Mouse (Mus musculus): ENCODE results near the gene Mindy4. TPM values are rescaled to one million over a fixed set of nuclear protein-coding genes. Genes with fewer than 3 reads are reported as not detected.

Mindy4 gene
- 16.2 and 18.2 TPM in 2 replicates for polyA plus RNA-seq (2014; fragmentation: Nextera tagmentation; extraction: Ambion mirVana)

- H3K4me1 ChIP-seq (ENCODE audit: control insufficient read depth, insufficient read depth, low read length): peaks cover 16% of the 10 kb centered on the region
- peak within 1 kb of the TSS; percentile 59 for H3K4me2 ChIP-seq (ENCODE audit: low read depth, low read length)
- DNase-seq (ENCODE audit: low spot score): peak; percentile 98
- H3K36me3 ChIP-seq (ENCODE audit: control insufficient read depth, insufficient read depth, low read length): no peaks in the 10 kb centered on the region
- no peaks in the 10 kb centered on the region for H3K27me3 ChIP-seq (replicated peaks; ENCODE audit: control insufficient read depth, insufficient read depth, low read length)
- ATAC-seq (ENCODE audit: low read depth): peak; percentile 96
- peak within 1 kb of the TSS; percentile 43 for H3K4me3 ChIP-seq (ENCODE audit: low read depth, low read length)
- H3K9ac ChIP-seq (ENCODE audit: low read depth, low read length): peak within 1 kb of the TSS; percentile 54
- no peaks in the 10 kb centered on the region for H3K9me3 ChIP-seq (ENCODE audit: control insufficient read depth, low read length)
- 4% methylated on average over 22 of the region's 33 CpGs for WGBS
- H3K27ac ChIP-seq (replicated peaks; ENCODE audit: low read depth, low read length): peak within 1 kb of the TSS; percentile 73
Measured at GRCm38 (mm10) chr6:55202913-55203910, at the start of gene Mindy4. Gene Mindy4, plus strand, starts transcription at chr6:55203383.

GRCm38 (mm10) chr6:55159256-55159655 is 43.9 kb upstream of the Mindy4 start:
- WGBS: 54% methylated on average over 1 of the region's 1 CpGs
- Histone ChIP-seq H3K9ac (ENCODE audit: low read depth, low read length) (no peak overlapping the region), H3K27me3 (replicated peaks; ENCODE audit: control insufficient read depth, insufficient read depth, low read length) (no peaks in the 10 kb centered on the region), H3K4me2 (ENCODE audit: low read depth, low read length) (no peak overlapping the region), H3K36me3 (ENCODE audit: control insufficient read depth, insufficient read depth, low read length) (no peaks in the 10 kb centered on the region), H3K4me1 (ENCODE audit: control insufficient read depth, insufficient read depth, low read length) (no peaks in the 10 kb centered on the region), H3K27ac (replicated peaks; ENCODE audit: low read depth, low read length) (no peak overlapping the region), H3K9me3 (ENCODE audit: control insufficient read depth, low read length) (no peaks in the 10 kb centered on the region), H3K4me3 (ENCODE audit: low read depth, low read length) (no peak overlapping the region)
- DNase-seq (ENCODE audit: low spot score) (no peak), ATAC-seq (ENCODE audit: low read depth) (no peak)

- Histone ChIP-seq H3K4me2 (ENCODE audit: low read depth, low read length) (no peak overlapping the region), H3K4me3 (ENCODE audit: low read depth, low read length) (no peak overlapping the region), H3K27me3 (replicated peaks; ENCODE audit: control insufficient read depth, insufficient read depth, low read length) (no peaks in the 10 kb centered on the region), H3K4me1 (ENCODE audit: control insufficient read depth, insufficient read depth, low read length) (no peaks in the 10 kb centered on the region), H3K9ac (ENCODE audit: low read depth, low read length) (no peak overlapping the region), H3K36me3 (ENCODE audit: control insufficient read depth, insufficient read depth, low read length) (no peaks in the 10 kb centered on the region), H3K9me3 (ENCODE audit: control insufficient read depth, low read length) (no peaks in the 10 kb centered on the region), H3K27ac (replicated peaks; ENCODE audit: low read depth, low read length) (no peak overlapping the region)
- no peak for DNase-seq (ENCODE audit: low spot score)
- no peak for ATAC-seq (ENCODE audit: low read depth)
- WGBS: 73% methylated on average over 5 of the region's 5 CpGs
Measured at GRCm38 (mm10) chr6:55161311-55161761, 41.8 kb upstream of the Mindy4 start.

GRCm38 (mm10) chr6:55163046-55163584 is 40.1 kb upstream of the Mindy4 start:
- no peak for ATAC-seq (ENCODE audit: low read depth)
- DNase-seq (ENCODE audit: low spot score): no peak
- 79% methylated on average over 8 of the region's 8 CpGs for WGBS

GRCm38 (mm10) chr6:55166777-55167463 is 36.3 kb upstream of the Mindy4 start:
- Histone ChIP-seq H3K27ac (replicated peaks; ENCODE audit: low read depth, low read length) (no peak overlapping the region), H3K4me2 (ENCODE audit: low read depth, low read length) (no peak overlapping the region), H3K9me3 (ENCODE audit: control insufficient read depth, low read length) (no peaks in the 10 kb centered on the region), H3K4me3 (ENCODE audit: low read depth, low read length) (no peak overlapping the region), H3K27me3 (replicated peaks; ENCODE audit: control insufficient read depth, insufficient read depth, low read length) (no peaks in the 10 kb centered on the region), H3K9ac (ENCODE audit: low read depth, low read length) (peak overlapping the region; percentile 20; the same call in 1 of the 2 replicates), H3K36me3 (ENCODE audit: control insufficient read depth, insufficient read depth, low read length) (no peaks in the 10 kb centered on the region), H3K4me1 (ENCODE audit: control insufficient read depth, insufficient read depth, low read length) (no peaks in the 10 kb centered on the region)
- peak; percentile 70 for DNase-seq (ENCODE audit: low spot score)
- 44% methylated on average over 7 of the region's 7 CpGs for WGBS
- no peak for ATAC-seq (ENCODE audit: low read depth)

More at GRCm38 (mm10) chr6:55163046-55163584, 40.1 kb upstream of the Mindy4 start:
- Histone ChIP-seq H3K4me2 (ENCODE audit: low read depth, low read length) (no peak overlapping the region), H3K36me3 (ENCODE audit: control insufficient read depth, insufficient read depth, low read length) (no peaks in the 10 kb centered on the region), H3K4me3 (ENCODE audit: low read depth, low read length) (no peak overlapping the region), H3K27ac (replicated peaks; ENCODE audit: low read depth, low read length) (no peak overlapping the region), H3K27me3 (replicated peaks; ENCODE audit: control insufficient read depth, insufficient read depth, low read length) (no peaks in the 10 kb centered on the region), H3K9ac (ENCODE audit: low read depth, low read length) (no peak overlapping the region), H3K9me3 (ENCODE audit: control insufficient read depth, low read length) (no peaks in the 10 kb centered on the region), H3K4me1 (ENCODE audit: control insufficient read depth, insufficient read depth, low read length) (no peaks in the 10 kb centered on the region)

- ATAC-seq (ENCODE audit: low read depth) (no peak), DNase-seq (ENCODE audit: low spot score) (no peak)
- H3K4me1 ChIP-seq (ENCODE audit: control insufficient read depth, insufficient read depth, low read length): no peaks in the 10 kb centered on the region
- no peaks in the 10 kb centered on the region for H3K9me3 ChIP-seq (ENCODE audit: control insufficient read depth, low read length)
- H3K4me3 ChIP-seq (ENCODE audit: low read depth, low read length): no peak overlapping the region
- WGBS: 61% methylated on average over 5 of the region's 5 CpGs
- H3K4me2 ChIP-seq (ENCODE audit: low read depth, low read length): no peak overlapping the region
- no peak overlapping the region for H3K9ac ChIP-seq (ENCODE audit: low read depth, low read length)
- H3K36me3 ChIP-seq (ENCODE audit: control insufficient read depth, insufficient read depth, low read length): no peaks in the 10 kb centered on the region
- no peak overlapping the region for H3K27ac ChIP-seq (replicated peaks; ENCODE audit: low read depth, low read length)
- no peaks in the 10 kb centered on the region for H3K27me3 ChIP-seq (replicated peaks; ENCODE audit: control insufficient read depth, insufficient read depth, low read length)
Measured at GRCm38 (mm10) chr6:55169818-55170217, 33.4 kb upstream of the Mindy4 start.

GRCm38 (mm10) chr6:55171638-55172037 is 31.5 kb upstream of the Mindy4 start:
- ATAC-seq (ENCODE audit: low read depth) (no peak), DNase-seq (ENCODE audit: low spot score) (no peak)
- Histone ChIP-seq H3K4me2 (ENCODE audit: low read depth, low read length) (no peak overlapping the region), H3K9ac (ENCODE audit: low read depth, low read length) (no peak overlapping the region), H3K9me3 (ENCODE audit: control insufficient read depth, low read length) (no peaks in the 10 kb centered on the region), H3K4me3 (ENCODE audit: low read depth, low read length) (no peak overlapping the region), H3K36me3 (ENCODE audit: control insufficient read depth, insufficient read depth, low read length) (no peaks in the 10 kb centered on the region), H3K27me3 (replicated peaks; ENCODE audit: control insufficient read depth, insufficient read depth, low read length) (no peaks in the 10 kb centered on the region), H3K4me1 (ENCODE audit: control insufficient read depth, insufficient read depth, low read length) (no peaks in the 10 kb centered on the region), H3K27ac (replicated peaks; ENCODE audit: low read depth, low read length) (no peak overlapping the region)
- 50% methylated on average over 4 of the region's 4 CpGs for WGBS

GRCm38 (mm10) chr6:55173171-55173570 is 30.0 kb upstream of the Mindy4 start:
- ATAC-seq (ENCODE audit: low read depth) (no peak), DNase-seq (ENCODE audit: low spot score) (no peak)
- Histone ChIP-seq H3K9ac (ENCODE audit: low read depth, low read length) (no peak overlapping the region), H3K4me3 (ENCODE audit: low read depth, low read length) (no peak overlapping the region), H3K4me2 (ENCODE audit: low read depth, low read length) (no peak overlapping the region), H3K36me3 (ENCODE audit: control insufficient read depth, insufficient read depth, low read length) (no peaks in the 10 kb centered on the region), H3K9me3 (ENCODE audit: control insufficient read depth, low read length) (no peaks in the 10 kb centered on the region), H3K27ac (replicated peaks; ENCODE audit: low read depth, low read length) (no peak overlapping the region), H3K4me1 (ENCODE audit: control insufficient read depth, insufficient read depth, low read length) (no peaks in the 10 kb centered on the region), H3K27me3 (replicated peaks; ENCODE audit: control insufficient read depth, insufficient read depth, low read length) (no peaks in the 10 kb centered on the region)
- WGBS: 61% methylated on average over 10 of the region's 10 CpGs

Data from embryonic facial prominence, embryonic 14.5 days (tissue).